Mouse (Mus musculus) small intestine, adult 2 months (tissue): Measurements from ENCODE around the gene Fam240a. TPM values are rescaled to one million over a fixed set of nuclear protein-coding genes. Genes with fewer than 3 reads are reported as not detected.

ENCODE experiments used
- H3K27ac ChIP-seq: fragments of 200-500 bp; 2 replicates; pipeline ENCODE4 v1.5.1; 2012; ENCODE audit warnings: low read depth, low read length, control low read depth, inconsistent platforms; ENCODE audit not compliant: insufficient read depth
- H3K27me3 ChIP-seq: fragments of 200-500 bp; 2 replicates; pipeline ENCODE4 v1.6.1; 2012; ENCODE audit warnings: mild to moderate bottlenecking, moderate library complexity, low read length, inconsistent platforms; ENCODE audit not compliant: control insufficient read depth, insufficient read depth
- H3K36me3 ChIP-seq: fragments of 200-500 bp; 2 replicates; pipeline ENCODE4 v1.6.1; 2012; ENCODE audit warnings: mild to moderate bottlenecking, low read length, control low read depth, inconsistent platforms; ENCODE audit not compliant: control insufficient read depth, insufficient read depth
- H3K4me1 ChIP-seq: fragments of 200-500 bp; 2 replicates; pipeline ENCODE4 v1.6.1; 2012; ENCODE audit warnings: low read length, inconsistent platforms, mixed read lengths; ENCODE audit not compliant: control insufficient read depth, insufficient read depth, insufficient read length
- H3K4me3 ChIP-seq: fragments of 200-500 bp; 2 replicates; pipeline ENCODE4 v1.5.1; 2012; ENCODE audit warnings: low read depth, mild to moderate bottlenecking, control low read depth, inconsistent platforms, low read length, moderate library complexity
- CTCF ChIP-seq: fragments of 200-500 bp; IDR thresholded peaks from 2 replicates; pipeline ENCODE4 v1.5.1; 2012; ENCODE audit warnings: low read depth, mild to moderate bottlenecking, control low read depth, inconsistent platforms, low read length, moderate library complexity, mixed read lengths; ENCODE audit not compliant: insufficient replicate concordance, insufficient read length; ENCODE audit errors: extremely low read depth
- POLR2A ChIP-seq: fragments of 200-500 bp; IDR thresholded peaks from 2 replicates; pipeline ENCODE4 v1.6.1; 2012; ENCODE audit warnings: low read depth, mild to moderate bottlenecking, control low read depth, inconsistent platforms, low read length, moderate library complexity
- WGBS: fragments of 180-500 bp; shearing (Covaris S2); methylation state at CpG from one replicate; pipeline ENCODE4 v1.1.7; 2018; 5-methylcytosine and 5-hydroxymethylcytosine counted together
- polyA plus RNA-seq: library from polyadenylated mRNA; depleted of rRNA; stranded (reverse); fragments of >200 nt; gene quantifications from 2 replicates; pipeline ENCODE4 v1.2.3, GENCODE M21; 2012

Fam240a gene
- polyA plus RNA-seq, 1 experiment = not detected

DNA sequence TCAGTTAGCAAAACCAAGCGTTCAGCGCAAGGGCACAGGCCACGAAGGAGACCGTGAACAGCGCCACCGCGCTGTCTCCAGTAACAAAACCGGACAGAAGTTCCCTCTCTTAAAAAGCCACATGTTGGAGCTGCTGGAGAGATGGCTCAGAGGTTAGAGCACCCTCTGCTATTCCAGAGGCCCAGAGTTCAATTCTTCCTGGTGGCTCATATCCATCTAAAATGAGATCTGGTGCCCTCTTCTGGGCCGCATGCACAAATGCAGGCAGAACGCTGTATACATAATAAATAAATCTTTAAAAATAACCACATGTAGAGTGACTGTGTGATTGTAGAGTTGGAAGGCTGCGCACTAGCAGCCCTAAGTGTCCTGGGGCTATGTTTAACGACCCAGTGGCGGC lies 27.6 kb upstream of the Fam240a start:
- H3K4me1 ChIP-seq = no peaks in the 10 kb centered on the region
- no peaks in the 10 kb centered on the region for H3K36me3 ChIP-seq
- no peak overlapping the region for H3K27ac ChIP-seq
- 0 out of 2 replicates have a peak, but pooled peaks cover 3% of the 10 kb centered on the region for H3K27me3 ChIP-seq
- H3K4me3 ChIP-seq = no peak overlapping the region
- WGBS = 38% methylated on average over 13 of the region's 13 CpGs
- TF ChIP-seq CTCF = peak; percentile 33; the same call in 1 of the 2 replicates
- TF ChIP-seq POLR2A = no peak

DNA sequence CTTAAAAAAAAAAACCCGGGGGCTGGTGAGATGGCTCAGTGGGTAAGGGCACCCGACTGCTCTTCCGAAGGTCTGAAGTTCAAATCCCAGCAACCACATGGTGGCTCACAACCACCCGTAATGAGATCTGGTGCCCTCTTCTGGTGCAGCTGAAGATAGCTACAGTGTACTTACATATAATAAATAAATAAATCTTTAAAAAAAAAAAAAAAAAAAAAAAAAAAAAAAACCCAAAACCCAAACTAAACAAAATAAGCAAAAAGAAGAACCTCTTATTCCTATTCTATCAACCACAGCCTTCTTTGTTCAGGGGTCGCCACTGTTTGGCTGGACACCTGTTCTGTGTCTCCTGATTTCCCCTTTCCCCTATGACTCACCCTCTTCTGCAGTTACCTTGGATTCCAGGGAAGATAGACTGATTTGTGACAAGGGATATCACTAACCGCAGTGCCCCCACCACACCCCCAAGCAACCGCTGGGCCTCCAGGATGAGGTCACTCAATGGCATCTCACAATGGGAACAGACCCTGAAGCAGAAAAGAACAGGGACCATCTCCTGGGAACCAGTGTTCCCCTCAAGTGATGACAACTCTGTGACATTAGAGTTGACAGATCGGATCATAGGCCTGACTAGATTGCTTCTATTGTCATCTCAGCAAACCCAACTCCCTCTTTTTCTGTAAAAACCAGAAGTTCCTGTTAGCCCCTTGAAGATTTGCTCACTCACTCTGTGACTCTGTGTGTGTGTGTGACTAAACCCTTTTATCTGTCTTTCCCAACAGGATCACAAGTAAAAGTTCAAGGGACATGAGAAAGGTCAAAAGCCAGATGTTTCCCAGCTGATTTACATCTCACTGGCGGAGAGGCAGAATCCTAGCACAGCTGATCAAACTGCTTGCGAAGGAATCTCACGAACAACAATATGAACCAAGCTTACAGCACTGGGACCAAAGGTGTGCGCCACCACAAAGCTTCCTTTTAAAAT lies 21.1 kb upstream of the Fam240a start:
- no peaks in the 10 kb centered on the region for H3K27me3 ChIP-seq
- TF ChIP-seq CTCF (no peak), POLR2A (no peak)
- no peaks in the 10 kb centered on the region for H3K4me1 ChIP-seq
- no peak overlapping the region for H3K4me3 ChIP-seq
- no peaks in the 10 kb centered on the region for H3K36me3 ChIP-seq
- H3K27ac ChIP-seq = no peak overlapping the region
- WGBS = 69% methylated on average over 12 of the region's 12 CpGs

DNA sequence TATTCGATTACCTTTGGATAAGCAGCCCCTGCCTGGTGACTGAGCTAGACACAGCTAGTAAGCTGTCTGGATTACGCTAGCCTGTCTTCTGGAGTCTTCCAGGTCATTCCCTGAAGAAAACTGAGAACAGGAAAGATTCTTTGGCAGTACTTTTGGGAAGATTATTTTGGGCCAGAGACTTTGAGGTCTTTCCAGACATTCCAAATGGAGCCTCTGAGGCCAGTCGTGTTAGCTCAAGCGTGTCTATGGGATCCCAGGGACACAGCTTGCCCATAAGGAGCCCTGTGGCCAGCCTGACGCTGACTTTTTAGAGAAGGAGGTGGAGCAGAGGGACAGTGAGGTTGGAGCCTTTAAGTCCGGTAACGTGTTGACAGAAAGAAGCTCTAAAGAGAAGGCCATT lies 19.3 kb upstream of the Fam240a start:
- Histone ChIP-seq H3K36me3 (no peaks in the 10 kb centered on the region), H3K4me3 (no peak overlapping the region), H3K4me1 (no peaks in the 10 kb centered on the region), H3K27me3 (no peaks in the 10 kb centered on the region), H3K27ac (no peak overlapping the region)
- TF ChIP-seq POLR2A = no peak
- no peak for TF ChIP-seq CTCF
- WGBS = 87% methylated on average over 7 of the region's 7 CpGs

DNA sequence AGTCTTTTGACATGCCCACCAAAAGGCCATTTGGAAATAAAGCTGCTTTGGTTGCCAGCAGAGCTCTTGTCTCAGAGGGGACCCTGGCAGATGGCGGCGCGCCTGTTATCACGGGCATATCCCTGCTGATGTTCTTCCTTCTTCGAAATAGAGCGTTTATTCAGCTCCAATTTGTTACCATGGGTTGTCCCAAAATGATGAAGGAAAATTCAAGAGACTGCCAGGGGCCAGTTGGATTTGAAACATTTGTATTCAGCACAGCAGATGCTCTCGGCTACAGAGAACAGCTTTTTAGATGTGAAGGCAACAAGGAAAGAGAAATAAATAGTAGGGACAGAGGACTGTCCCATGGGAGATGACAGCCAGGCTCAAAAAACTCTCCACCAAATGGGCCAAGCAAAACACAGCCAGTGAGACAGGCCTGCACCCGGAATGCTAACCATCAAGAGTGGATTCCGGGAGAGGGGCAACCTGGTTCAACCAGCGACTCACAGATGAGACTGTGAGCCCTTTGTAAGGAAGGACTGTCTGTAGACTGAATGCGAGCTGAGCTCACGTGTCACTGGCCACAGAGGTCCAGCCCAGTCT lies 17.3 kb upstream of the Fam240a start:
- no peak overlapping the region for H3K27ac ChIP-seq
- TF ChIP-seq CTCF (no peak), POLR2A (no peak)
- no peak overlapping the region for H3K4me3 ChIP-seq
- WGBS = 82% methylated on average over 12 of the region's 12 CpGs
- no peaks in the 10 kb centered on the region for H3K4me1 ChIP-seq
- H3K36me3 ChIP-seq = no peaks in the 10 kb centered on the region
- no peaks in the 10 kb centered on the region for H3K27me3 ChIP-seq

DNA sequence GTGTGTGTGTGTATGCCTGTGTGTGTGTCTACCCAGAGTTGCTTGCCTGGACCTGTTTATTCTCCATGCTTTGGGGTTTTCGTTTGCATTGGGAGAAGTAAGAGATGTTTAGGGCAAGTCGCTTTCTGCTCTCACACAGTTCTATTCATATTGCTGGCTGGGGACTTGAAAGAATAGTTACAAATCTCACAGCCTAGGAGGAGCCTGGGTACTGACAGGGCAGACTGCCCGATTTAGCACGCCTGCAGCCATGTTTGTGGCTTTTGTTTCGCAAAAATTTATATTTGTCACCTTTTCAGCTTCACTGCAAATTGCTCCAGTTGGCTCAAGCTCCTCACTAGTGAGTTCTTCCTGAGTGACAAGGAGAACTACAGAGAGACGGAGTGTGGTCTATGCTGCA lies 14.9 kb upstream of the Fam240a start:
- H3K4me3 ChIP-seq = no peak overlapping the region
- TF ChIP-seq POLR2A = no peak
- 78% methylated on average over 6 of the region's 6 CpGs for WGBS
- H3K27me3 ChIP-seq = no peaks in the 10 kb centered on the region
- no peak overlapping the region for H3K27ac ChIP-seq
- H3K4me1 ChIP-seq = no peaks in the 10 kb centered on the region
- no peaks in the 10 kb centered on the region for H3K36me3 ChIP-seq

DNA sequence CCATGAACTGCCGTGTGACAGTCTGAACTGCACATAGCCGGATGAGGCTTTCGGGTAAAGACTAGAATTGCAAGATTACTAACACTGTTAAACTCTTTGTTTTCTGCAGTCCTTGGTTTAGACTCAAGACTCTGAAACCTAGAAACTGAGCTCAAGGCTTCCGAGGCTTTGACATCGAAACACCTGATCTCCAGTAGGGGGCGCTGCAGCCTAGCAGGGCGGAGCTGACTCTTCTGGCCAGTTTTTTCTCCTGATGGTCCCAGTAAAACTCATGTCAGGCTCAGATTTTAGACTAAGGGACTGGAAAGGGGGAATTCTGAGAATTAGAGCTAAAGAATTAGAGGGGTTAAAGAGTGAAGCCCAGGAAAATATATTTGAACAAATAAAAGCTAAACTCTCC lies 6.1 kb upstream of the Fam240a start:
- no peaks in the 10 kb centered on the region for H3K27me3 ChIP-seq
- 14% methylated on average over 7 of the region's 7 CpGs for WGBS
- H3K36me3 ChIP-seq = no peaks in the 10 kb centered on the region
- no peaks in the 10 kb centered on the region for H3K4me1 ChIP-seq
- no peak overlapping the region for H3K4me3 ChIP-seq
- no peak overlapping the region for H3K27ac ChIP-seq
- TF ChIP-seq CTCF = peak; percentile 91; the same call in 1 of the 2 replicates
- TF ChIP-seq POLR2A = no peak
